In genomic region chr16:95709175-95709574, GRCm38 (mm10) we compare ENCODE assay signal across 17 mouse cellular contexts. TPM values are rescaled to one million over a fixed set of nuclear protein-coding genes. Genes with fewer than 3 reads are reported as not detected.
DNase-seq lines count a peak whose midpoint lies in the region; ATAC-seq and TF ChIP-seq lines count a peak whose summit lies in the region.
"Had no signal": no experiment of that assay in that cellular context is flagged by ENCODE, and none has a peak within 500 bp of the region (broad histone marks: within the 10 kb centered on the region; RNA-seq: fewer than 3 reads in every experiment).

No protein-coding gene starts in this region.

- peak overlapping the region; percentile 54; the same call in 1 of the 2 replicates for H3K4me2 ChIP-seq in heart, postnatal 0 days (ENCODE audit: low read depth, low read length)
- peak overlapping the region; percentile 24; the same call in 1 of the 2 replicates for H3K4me2 ChIP-seq in kidney, postnatal 0 days (ENCODE audit: low read length)
- no peak overlapping the region; the same call in 1 of the 2 replicates for H3K4me2 ChIP-seq in lung, embryonic 15.5 days
- H3K4me2 ChIP-seq in forebrain, embryonic 14.5 days (ENCODE audit: low read length) = no peak overlapping the region
- H3K4me2 ChIP-seq: hindbrain, embryonic 15.5 days; midbrain, embryonic 11.5 days had no signal

- H3K9ac ChIP-seq in heart, postnatal 0 days (replicated peaks; ENCODE audit: low read depth, low read length) = no peak overlapping the region
- no peak overlapping the region for H3K9ac ChIP-seq in kidney, postnatal 0 days (ENCODE audit: low read depth, low read length)
- no peak overlapping the region for H3K9ac ChIP-seq in lung, embryonic 15.5 days
- H3K9ac ChIP-seq in forebrain, embryonic 14.5 days (ENCODE audit: low read length) = no peak overlapping the region
- H3K9ac ChIP-seq: forebrain, postnatal 0 days; heart, embryonic 15.5 days; hindbrain, embryonic 15.5 days; liver, embryonic 13.5 days had no signal

- peaks cover 26% of the 10 kb centered on the region for H3K4me1 ChIP-seq in heart, postnatal 0 days (ENCODE audit: control insufficient read depth, insufficient read depth)
- peaks cover 18% of the 10 kb centered on the region for H3K4me1 ChIP-seq in kidney, postnatal 0 days (replicated peaks; ENCODE audit: insufficient read depth, low read length)
- peaks cover 41% of the 10 kb centered on the region for H3K4me1 ChIP-seq in lung, embryonic 15.5 days
- peaks cover 28% of the 10 kb centered on the region for H3K4me1 ChIP-seq in lung, adult 2 months (ENCODE audit: control insufficient read depth, insufficient read depth, low read length)
- H3K4me1 ChIP-seq in forebrain, embryonic 14.5 days (ENCODE audit: control insufficient read depth, insufficient read depth, low read length) = no peaks in the 10 kb centered on the region

- no peak for TF ChIP-seq POLR2A in lung, adult 2 months (IDR thresholded peaks at IDR 0.05; ENCODE audit: borderline replicate concordance, extremely low read depth, low read depth, low read length)

- H3K27me3 ChIP-seq in heart, postnatal 0 days (ENCODE audit: control insufficient read depth, insufficient read depth, low read length) = no peaks in the 10 kb centered on the region
- H3K27me3 ChIP-seq in kidney, postnatal 0 days (ENCODE audit: insufficient read depth, low read length) = no peaks in the 10 kb centered on the region
- no peaks in the 10 kb centered on the region for H3K27me3 ChIP-seq in lung, embryonic 15.5 days
- H3K27me3 ChIP-seq in forebrain, embryonic 14.5 days (replicated peaks; ENCODE audit: control insufficient read depth, insufficient read depth, low read length) = no peaks in the 10 kb centered on the region
- H3K27me3 ChIP-seq: heart, embryonic 15.5 days; hindbrain, embryonic 15.5 days; liver, embryonic 13.5 days had no signal

- intact Hi-C loops in heart, postnatal 10 days (cut with DNase I) = no loop called here

- no peak for ATAC-seq in heart, postnatal 0 days (ENCODE audit: insufficient read depth, low read depth)
- no peak for ATAC-seq in kidney, postnatal 0 days (replicated peaks; ENCODE audit: low FRiP score, low read depth)
- no peak for ATAC-seq in lung, embryonic 15.5 days (ENCODE audit: borderline replicate concordance, extremely low read depth, low FRiP score, low TSS enrichment)
- ATAC-seq in forebrain, embryonic 14.5 days = no peak
- ATAC-seq: forebrain, postnatal 0 days had no signal

- TF ChIP-seq EP300 in heart, postnatal 0 days (IDR thresholded peaks at IDR 0.05; ENCODE audit: low read depth) = no peak

- H3K36me3 ChIP-seq in heart, postnatal 0 days (replicated peaks; ENCODE audit: control insufficient read depth, insufficient read depth, low read length) = peaks cover 53% of the 10 kb centered on the region
- H3K36me3 ChIP-seq in kidney, postnatal 0 days (ENCODE audit: insufficient read depth, low read length) = peaks cover 36% of the 10 kb centered on the region
- peaks cover 52% of the 10 kb centered on the region for H3K36me3 ChIP-seq in lung, embryonic 15.5 days
- H3K36me3 ChIP-seq in forebrain, embryonic 14.5 days (ENCODE audit: control insufficient read depth, insufficient read depth, low read length) = peaks cover 13% of the 10 kb centered on the region

- H3K4me3 ChIP-seq in heart, postnatal 0 days (ENCODE audit: low read depth, low read length) = no peak overlapping the region
- no peak overlapping the region for H3K4me3 ChIP-seq in kidney, postnatal 0 days (replicated peaks; ENCODE audit: low read depth, low read length)
- H3K4me3 ChIP-seq in lung, embryonic 15.5 days = no peak overlapping the region
- H3K4me3 ChIP-seq in lung, adult 2 months (replicated peaks; ENCODE audit: extremely low read depth, low read depth, low read length) = no peak overlapping the region
- H3K4me3 ChIP-seq in forebrain, embryonic 14.5 days (ENCODE audit: low read depth, low read length) = no peak overlapping the region
- H3K4me3 ChIP-seq: forebrain, embryonic 10.5 days; hindbrain, embryonic 15.5 days; limb, embryonic 10.5 days; liver, embryonic 13.5 days had no signal

- H3K9me3 ChIP-seq in heart, postnatal 0 days (replicated peaks; ENCODE audit: control insufficient read depth, low read length) = no peaks in the 10 kb centered on the region
- no peaks in the 10 kb centered on the region for H3K9me3 ChIP-seq in kidney, postnatal 0 days (replicated peaks; ENCODE audit: low read length)
- no peaks in the 10 kb centered on the region for H3K9me3 ChIP-seq in lung, embryonic 15.5 days
- H3K9me3 ChIP-seq in forebrain, embryonic 14.5 days (replicated peaks; ENCODE audit: control insufficient read depth, low read length) = no peaks in the 10 kb centered on the region
- H3K9me3 ChIP-seq: forebrain, embryonic 10.5 days; heart, embryonic 15.5 days; hindbrain, embryonic 15.5 days; limb, embryonic 10.5 days; liver, embryonic 13.5 days had no signal

- WGBS in heart, postnatal 0 days = 52% methylated on average over 4 of the region's 4 CpGs
- 45% methylated on average over 4 of the region's 4 CpGs for WGBS in kidney, postnatal 0 days
- WGBS in lung, embryonic 15.5 days = 35% methylated on average over 4 of the region's 4 CpGs
- WGBS in lung, adult 2 months = 30% methylated on average over 4 of the region's 4 CpGs
- 76% methylated on average over 4 of the region's 4 CpGs for WGBS in forebrain, embryonic 14.5 days

- no peak for TF ChIP-seq CTCF in heart, postnatal 0 days (IDR thresholded peaks at IDR 0.05; ENCODE audit: low read depth)
- no peak for TF ChIP-seq CTCF in kidney, postnatal 0 days (IDR thresholded peaks at IDR 0.05; ENCODE audit: low read depth)
- TF ChIP-seq CTCF in lung, adult 2 months (IDR thresholded peaks at IDR 0.05; ENCODE audit: insufficient read depth, low read length) = no peak

- DNase-seq in heart, postnatal 0 days (ENCODE audit: low spot score) = no peak
- DNase-seq in heart, postnatal 10 days = no peak
- DNase-seq in kidney, postnatal 0 days (ENCODE audit: low spot score) = peak; percentile 59
- DNase-seq in kidney, adult 18-20 months = no peak
- DNase-seq in lung, adult 2 months = no peak
- no peak for DNase-seq in forebrain, embryonic 14.5 days (ENCODE audit: low spot score)
- DNase-seq: adrenal gland, postnatal 25 days; cerebellum, adult 9-10 months; forebrain, postnatal 0 days; gastrocnemius, postnatal 36 days; liver, embryonic 13.5 days had no signal

- no peak overlapping the region for H3K27ac ChIP-seq in heart, postnatal 0 days (ENCODE audit: low read depth)
- H3K27ac ChIP-seq in kidney, postnatal 0 days = peak overlapping the region; percentile 62; the same call in 1 of the 2 replicates
- H3K27ac ChIP-seq in lung, embryonic 15.5 days = peak overlapping the region; percentile 79
- no peak overlapping the region for H3K27ac ChIP-seq in forebrain, embryonic 14.5 days (ENCODE audit: low read depth, low read length)
- H3K27ac ChIP-seq: forebrain, embryonic 10.5 days; limb, embryonic 10.5 days had no signal

RNA-seq across cellular contexts. Expression of gene Ets2, which starts 7.3 kb away (rescaled TPM):
- 61.2 and 69.2 TPM in 2 replicates for total RNA-seq in heart, postnatal 0 days (2014; rRNA removed; ENCODE audit: low replicate concordance)
- polyA plus RNA-seq in heart, postnatal 0 days (2015; fragmentation: Nextera tagmentation; extraction: Ambion mirVana) = 44.0 and 45.0 TPM in 2 replicates
- 100 to 1,000 TPM; 105 to 144 TPM for total RNA-seq in heart, postnatal 10 days (2021)
- 50.8 and 51.7 TPM in 2 replicates for polyA plus RNA-seq in kidney, postnatal 0 days (2015; fragmentation: Nextera tagmentation; extraction: Ambion mirVana)
- 96.1 and 107 TPM in 2 replicates for polyA plus RNA-seq in lung, embryonic 15.5 days (2015; fragmentation: Nextera tagmentation; extraction: Ambion mirVana)
- polyA plus RNA-seq in lung, adult 2 months (2012; rRNA removed) = 113 and 270 TPM in 2 replicates
- 10.2 and 12.2 TPM in 2 replicates for polyA plus RNA-seq in forebrain, embryonic 14.5 days (2014; fragmentation: Nextera tagmentation; extraction: Ambion mirVana)

Comparison
In these comparisons a context has a peak if more than half of its experiments do, and no peak if none do; other contexts are left out.
1. H3K27ac ChIP-seq: peak in kidney, postnatal 0 days (single experiment) and lung, embryonic 15.5 days (single experiment); none in heart, postnatal 0 days (single experiment) and forebrain, embryonic 14.5 days (single experiment).
2. H3K4me2 ChIP-seq: peak in heart, postnatal 0 days (single experiment) and kidney, postnatal 0 days (single experiment); none in lung, embryonic 15.5 days (single experiment) and forebrain, embryonic 14.5 days (single experiment).